Mouse (Mus musculus) neural tube, embryonic 15.5 days (tissue): ENCODE measurements around the gene Nobox. TPM values are rescaled to one million over a fixed set of nuclear protein-coding genes. Genes with fewer than 3 reads are reported as not detected.

ENCODE experiments used
- ATAC-seq: fragments of 200-750 bp; cut with Nextera tagmentation; 2 replicates; pipeline ENCODE4 v1.8.0; 2017; ENCODE audit warnings: mild to moderate bottlenecking, moderate TSS enrichment, moderate library complexity; ENCODE audit not compliant: low FRiP score
- H3K27ac ChIP-seq: fragments of 300-500 bp; sonication (generic); replicated peaks from 2 replicates; pipeline ENCODE4 v1.5.1; 2015; ENCODE audit warnings: mild to moderate bottlenecking, inconsistent platforms
- H3K27me3 ChIP-seq: fragments of 300-500 bp; sonication (generic); replicated peaks from 2 replicates; pipeline ENCODE4 v1.6.1; 2015; ENCODE audit warnings: inconsistent platforms
- H3K36me3 ChIP-seq: fragments of 300-500 bp; sonication (generic); 2 replicates; pipeline ENCODE4 v1.6.1; 2015; ENCODE audit warnings: inconsistent platforms
- H3K4me1 ChIP-seq: fragments of 300-500 bp; sonication (generic); 2 replicates; pipeline ENCODE4 v1.6.1; 2015; ENCODE audit warnings: inconsistent platforms
- H3K4me2 ChIP-seq: fragments of 300-500 bp; sonication (generic); 2 replicates; pipeline ENCODE4 v1.6.1; 2015; ENCODE audit warnings: inconsistent platforms, mild to moderate bottlenecking, moderate library complexity
- H3K4me3 ChIP-seq: fragments of 300-500 bp; sonication (generic); replicated peaks from 2 replicates; pipeline ENCODE4 v1.5.1; 2015; ENCODE audit warnings: mild to moderate bottlenecking, inconsistent platforms
- H3K9ac ChIP-seq: fragments of 300-500 bp; sonication (generic); replicated peaks from 2 replicates; pipeline ENCODE4 v1.6.1; 2015; ENCODE audit warnings: mild to moderate bottlenecking, inconsistent platforms
- H3K9me3 ChIP-seq: fragments of 300-500 bp; sonication (generic); replicated peaks from 2 replicates; pipeline ENCODE4 v1.6.1; 2016; ENCODE audit warnings: inconsistent platforms
- WGBS: fragments of 180-500 bp; shearing (Covaris S2); methylation state at CpG from one replicate; pipeline ENCODE4 v1.1.7; 2015; ENCODE audit warnings: mixed read lengths; 5-methylcytosine and 5-hydroxymethylcytosine counted together
- polyA plus RNA-seq: library from polyadenylated mRNA; unstranded; fragments of >200 nt; fragmentation: Nextera tagmentation; extraction: Ambion mirVana; gene quantifications from 2 replicates; pipeline ENCODE4 v1.2.1, GENCODE M21; 2015

The Nobox gene
- polyA plus RNA-seq: 0.14 TPM in 1 of 2 replicates, not detected in the other

DNA sequence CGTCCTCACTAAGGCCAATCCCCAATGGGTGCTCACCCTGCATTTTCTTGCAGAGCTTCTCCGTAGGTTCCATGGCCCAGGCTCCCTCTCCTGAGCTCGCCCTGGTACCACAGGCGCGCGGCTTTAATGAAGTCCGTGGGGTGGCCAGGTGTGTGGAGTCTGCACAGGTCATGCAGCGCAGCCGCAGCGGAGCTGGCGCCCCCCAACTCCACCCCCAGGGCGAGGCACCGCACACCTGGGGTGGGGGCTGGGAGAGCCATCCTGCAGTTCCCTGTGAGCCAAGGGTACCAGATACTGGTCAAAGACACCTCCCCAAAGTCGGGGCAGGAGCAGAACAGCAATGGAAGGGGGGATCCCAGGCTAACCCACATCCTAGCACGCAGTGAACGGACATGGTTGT, at the start of gene Nobox:
Gene Nobox (minus strand): TSS at position 101 of the 400 bp plus-strand sequence.
- H3K4me3 ChIP-seq: no peak within 1 kb of the TSS
- no peak within 1 kb of the TSS for H3K27ac ChIP-seq
- H3K4me2 ChIP-seq: no peak within 1 kb of the TSS
- H3K4me1 ChIP-seq: no peaks in the 10 kb centered on the region
- no peaks in the 10 kb centered on the region for H3K27me3 ChIP-seq
- H3K9ac ChIP-seq: no peak within 1 kb of the TSS
- WGBS: 74% methylated on average over 16 of the region's 16 CpGs
- no peak for ATAC-seq
- no peaks in the 10 kb centered on the region for H3K36me3 ChIP-seq
- no peaks in the 10 kb centered on the region for H3K9me3 ChIP-seq

GRCm38 (mm10) chr6:43354562-43355241, 45.3 kb upstream of the Nobox start:
- H3K27me3 ChIP-seq: no peaks in the 10 kb centered on the region
- H3K4me1 ChIP-seq: no peaks in the 10 kb centered on the region
- 78% methylated on average over 9 of the region's 9 CpGs for WGBS
- H3K4me3 ChIP-seq: no peak overlapping the region
- peak; percentile 14; the same call in 1 of the 2 replicates for ATAC-seq
- H3K9ac ChIP-seq: no peak overlapping the region
- H3K9me3 ChIP-seq: no peaks in the 10 kb centered on the region
- no peaks in the 10 kb centered on the region for H3K36me3 ChIP-seq
- no peak overlapping the region for H3K27ac ChIP-seq
- no peak overlapping the region for H3K4me2 ChIP-seq

- no peak overlapping the region for H3K4me3 ChIP-seq
- H3K27me3 ChIP-seq: no peaks in the 10 kb centered on the region
- 92% methylated on average over 4 of the region's 4 CpGs for WGBS
- H3K27ac ChIP-seq: no peak overlapping the region
- no peak overlapping the region for H3K4me2 ChIP-seq
- H3K9ac ChIP-seq: no peak overlapping the region
- H3K36me3 ChIP-seq: no peaks in the 10 kb centered on the region
- H3K4me1 ChIP-seq: no peaks in the 10 kb centered on the region
- H3K9me3 ChIP-seq: no peaks in the 10 kb centered on the region
- no peak for ATAC-seq
Measured at GRCm38 (mm10) chr6:43353446-43353845, 44.1 kb upstream of the Nobox start.

GRCm38 (mm10) chr6:43349083-43349482, 39.7 kb upstream of the Nobox start:
- ATAC-seq: no peak
- no peak overlapping the region for H3K9ac ChIP-seq
- H3K4me3 ChIP-seq: no peak overlapping the region
- no peaks in the 10 kb centered on the region for H3K27me3 ChIP-seq
- 50% methylated on average over 4 of the region's 4 CpGs for WGBS
- H3K4me2 ChIP-seq: no peak overlapping the region
- no peak overlapping the region for H3K27ac ChIP-seq
- no peaks in the 10 kb centered on the region for H3K36me3 ChIP-seq
- H3K4me1 ChIP-seq: no peaks in the 10 kb centered on the region
- H3K9me3 ChIP-seq: no peaks in the 10 kb centered on the region

DNA sequence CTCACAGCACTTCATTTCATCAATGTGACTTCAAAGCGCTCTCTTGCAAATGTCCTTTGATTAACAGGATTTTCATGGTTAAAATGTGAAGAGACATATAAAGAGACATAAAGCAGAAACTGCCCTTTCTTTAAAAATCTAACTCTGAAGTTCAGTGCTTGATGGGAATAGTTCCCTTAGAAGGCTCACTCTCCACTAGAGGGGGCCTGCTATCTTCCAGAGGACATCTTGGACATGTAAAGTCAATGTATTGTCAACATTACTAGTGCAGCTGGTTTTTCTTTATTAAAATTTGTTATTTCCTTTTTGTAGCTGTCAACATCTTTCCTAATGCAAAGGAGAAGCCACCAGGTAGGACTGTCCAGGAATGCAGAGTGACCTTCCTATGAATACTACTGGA, 38.3 kb upstream of the Nobox start:
- Histone ChIP-seq H3K9me3 (no peaks in the 10 kb centered on the region), H3K36me3 (no peaks in the 10 kb centered on the region), H3K4me1 (no peaks in the 10 kb centered on the region), H3K27ac (no peak overlapping the region), H3K4me2 (no peak overlapping the region), H3K4me3 (no peak overlapping the region), H3K9ac (no peak overlapping the region), H3K27me3 (no peaks in the 10 kb centered on the region)
- no peak for ATAC-seq
- WGBS: 100% methylated on average over 1 of the region's 1 CpGs

DNA sequence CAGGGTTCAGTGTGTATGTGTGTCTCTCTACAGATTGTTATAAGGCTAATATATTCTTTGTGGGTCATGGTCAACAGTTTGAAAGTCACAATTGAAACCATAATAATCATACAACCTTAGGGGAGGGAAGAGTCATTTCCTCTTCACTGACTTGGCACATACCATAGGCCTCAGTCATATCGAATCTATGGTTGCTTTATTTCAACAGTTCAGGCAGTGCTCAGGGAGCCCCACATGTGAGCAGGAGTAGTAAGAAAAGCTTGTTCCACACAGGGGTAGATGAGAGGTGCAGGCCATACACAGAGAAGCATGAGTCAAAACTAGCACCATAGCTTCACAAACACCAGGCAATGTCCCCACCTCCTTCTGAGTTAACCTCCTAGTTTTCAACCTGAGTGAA, 33.7 kb upstream of the Nobox start:
- ATAC-seq: no peak
- WGBS: 82% methylated on average over 1 of the region's 1 CpGs
- no peak overlapping the region for H3K27ac ChIP-seq
- no peak overlapping the region for H3K4me2 ChIP-seq
- H3K9me3 ChIP-seq: no peaks in the 10 kb centered on the region
- H3K4me3 ChIP-seq: no peak overlapping the region
- no peaks in the 10 kb centered on the region for H3K36me3 ChIP-seq
- H3K4me1 ChIP-seq: no peaks in the 10 kb centered on the region
- no peak overlapping the region for H3K9ac ChIP-seq
- no peaks in the 10 kb centered on the region for H3K27me3 ChIP-seq

GRCm38 (mm10) chr6:43342386-43342785, 33.0 kb upstream of the Nobox start:
- no peak overlapping the region for H3K27ac ChIP-seq
- no peak overlapping the region for H3K9ac ChIP-seq
- H3K4me2 ChIP-seq: no peak overlapping the region
- no peaks in the 10 kb centered on the region for H3K9me3 ChIP-seq
- no peak; the same call in 1 of the 2 replicates for ATAC-seq
- no peaks in the 10 kb centered on the region for H3K27me3 ChIP-seq
- no peaks in the 10 kb centered on the region for H3K36me3 ChIP-seq
- 0 out of 2 replicates have a peak, but pooled peaks cover 2% of the 10 kb centered on the region for H3K4me1 ChIP-seq
- H3K4me3 ChIP-seq: no peak overlapping the region
- WGBS: 76% methylated on average over 2 of the region's 2 CpGs

DNA sequence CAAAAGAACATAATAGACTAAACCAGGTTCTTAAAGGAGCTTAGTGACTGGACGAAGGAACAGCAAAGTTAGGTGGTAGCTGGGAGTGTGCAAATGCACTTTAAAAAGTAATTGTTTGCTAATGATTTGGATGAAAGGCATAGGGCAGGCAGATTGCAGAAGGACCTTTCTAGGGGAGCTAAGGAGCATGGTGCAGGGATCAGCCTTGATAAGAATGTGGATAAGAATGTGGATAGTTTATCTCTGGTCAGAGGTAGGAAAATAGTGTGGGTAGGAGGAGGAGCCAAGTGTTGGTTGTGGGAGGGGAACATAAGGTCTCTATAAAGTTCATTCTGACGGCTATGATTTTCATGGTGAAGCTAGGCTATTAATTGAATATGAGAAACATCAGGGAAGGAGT, 29.4 kb upstream of the Nobox start:
- ATAC-seq: no peak
- 0 out of 2 replicates have a peak, but pooled peaks cover 8% of the 10 kb centered on the region for H3K4me1 ChIP-seq
- no peak overlapping the region for H3K9ac ChIP-seq
- no peak overlapping the region for H3K4me3 ChIP-seq
- no peaks in the 10 kb centered on the region for H3K9me3 ChIP-seq
- no peaks in the 10 kb centered on the region for H3K27me3 ChIP-seq
- WGBS: 75% methylated on average over 2 of the region's 2 CpGs
- no peak overlapping the region for H3K4me2 ChIP-seq
- H3K27ac ChIP-seq: no peak overlapping the region
- H3K36me3 ChIP-seq: no peaks in the 10 kb centered on the region

GRCm38 (mm10) chr6:43337491-43337961, 28.2 kb upstream of the Nobox start:
- Histone ChIP-seq H3K27ac (no peak overlapping the region), H3K9me3 (no peaks in the 10 kb centered on the region), H3K4me2 (no peak overlapping the region), H3K4me3 (no peak overlapping the region), H3K27me3 (no peaks in the 10 kb centered on the region), H3K4me1 (0 out of 2 replicates have a peak, but pooled peaks cover 8% of the 10 kb centered on the region), H3K9ac (no peak overlapping the region), H3K36me3 (no peaks in the 10 kb centered on the region)
- ATAC-seq: peak; percentile 72; the same call in 1 of the 2 replicates
- WGBS: 33% methylated on average over 10 of the region's 10 CpGs

DNA sequence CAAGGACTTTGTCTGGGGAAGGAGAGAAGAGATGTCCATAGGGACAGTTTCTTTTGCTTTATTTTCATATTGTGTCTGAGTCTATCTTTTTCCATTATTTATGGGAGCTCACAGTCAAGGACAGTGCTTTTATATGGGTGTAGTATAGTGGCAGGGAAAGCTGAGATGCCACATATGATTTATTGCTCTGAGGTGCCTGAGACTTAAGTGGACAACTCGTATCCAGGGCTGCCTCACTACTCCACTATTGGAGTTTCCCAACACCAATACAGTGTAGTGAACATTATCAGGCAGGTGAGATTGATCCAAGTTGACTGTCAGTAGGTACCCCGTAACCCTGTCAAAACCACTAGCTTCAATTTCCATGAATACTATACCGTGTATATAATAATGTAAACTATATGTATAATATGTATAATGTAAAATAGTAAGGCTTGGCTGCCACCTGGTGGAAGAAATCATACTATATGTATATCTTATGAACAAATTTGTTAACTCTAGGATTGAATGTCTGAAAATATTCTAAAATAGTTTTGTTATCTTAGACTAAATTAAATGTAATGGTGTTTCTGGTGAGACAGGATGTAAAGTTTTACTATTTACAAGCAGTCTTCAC, 26.4 kb upstream of the Nobox start:
- Histone ChIP-seq H3K27ac (no peak overlapping the region), H3K27me3 (no peaks in the 10 kb centered on the region), H3K4me3 (no peak overlapping the region), H3K4me2 (no peak overlapping the region), H3K9ac (no peak overlapping the region), H3K9me3 (no peaks in the 10 kb centered on the region), H3K36me3 (no peaks in the 10 kb centered on the region), H3K4me1 (0 out of 2 replicates have a peak, but pooled peaks cover 8% of the 10 kb centered on the region)
- ATAC-seq: peak; percentile 42; the same call in 1 of the 2 replicates
- WGBS: 76% methylated on average over 3 of the region's 3 CpGs

DNA sequence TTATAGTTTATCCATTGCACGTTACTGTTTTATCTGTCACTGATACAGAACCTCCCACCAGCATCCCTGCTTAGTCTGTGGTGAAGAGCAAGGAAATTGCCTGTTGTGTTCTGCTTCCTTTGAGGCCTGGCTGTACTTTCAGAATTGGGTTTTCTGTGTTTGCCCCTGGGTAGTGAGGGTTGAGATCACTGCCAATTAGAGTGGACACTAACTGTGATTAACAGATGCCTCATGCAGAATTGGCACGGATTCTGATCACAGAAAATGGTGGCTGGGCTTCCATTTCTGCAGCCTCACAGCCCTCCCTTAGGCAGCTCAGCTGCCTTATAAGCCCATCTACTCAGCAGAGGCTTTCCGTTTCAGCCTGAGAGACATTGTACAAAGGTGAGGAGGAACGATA, 24.1 kb upstream of the Nobox start:
- no peak overlapping the region for H3K4me2 ChIP-seq
- H3K27me3 ChIP-seq: no peaks in the 10 kb centered on the region
- no peak; the same call in 1 of the 2 replicates for ATAC-seq
- no peak overlapping the region for H3K9ac ChIP-seq
- H3K36me3 ChIP-seq: no peaks in the 10 kb centered on the region
- H3K4me1 ChIP-seq: 0 out of 2 replicates have a peak, but pooled peaks cover 8% of the 10 kb centered on the region
- H3K27ac ChIP-seq: no peak overlapping the region
- no peak overlapping the region for H3K4me3 ChIP-seq
- no peaks in the 10 kb centered on the region for H3K9me3 ChIP-seq
- WGBS: 62% methylated on average over 4 of the region's 4 CpGs
